Mouse (Mus musculus) midbrain, embryonic 15.5 days (tissue): Measurements from ENCODE around the gene Ssh2. TPM values are rescaled to one million over a fixed set of nuclear protein-coding genes. Genes with fewer than 3 reads are reported as not detected.

Experiments
- ATAC-seq: fragments of 200-750 bp; cut with Nextera tagmentation; replicated peaks from 2 replicates; pipeline ENCODE4 v1.8.0; 2017; ENCODE audit warnings: moderate TSS enrichment
- H3K27ac ChIP-seq: fragments of 300-500 bp; sonication (generic); 2 replicates; pipeline ENCODE4 v1.5.1; 2015; ENCODE audit warnings: mild to moderate bottlenecking, inconsistent platforms
- H3K27me3 ChIP-seq: fragments of 300-500 bp; sonication (generic); replicated peaks from 2 replicates; pipeline ENCODE4 v1.6.1; 2015; ENCODE audit warnings: inconsistent platforms
- H3K36me3 ChIP-seq: fragments of 300-500 bp; sonication (generic); replicated peaks from 2 replicates; pipeline ENCODE4 v1.6.1; 2015; ENCODE audit warnings: inconsistent platforms
- H3K4me1 ChIP-seq: fragments of 300-500 bp; sonication (generic); 2 replicates; pipeline ENCODE4 v1.6.1; 2015; ENCODE audit warnings: inconsistent platforms
- H3K4me2 ChIP-seq: fragments of 300-500 bp; sonication (generic); 2 replicates; pipeline ENCODE4 v1.6.1; 2015; ENCODE audit warnings: inconsistent platforms, mild to moderate bottlenecking, moderate library complexity
- H3K4me3 ChIP-seq: fragments of 300-500 bp; sonication (generic); 2 replicates; pipeline ENCODE4 v1.5.1; 2015; ENCODE audit warnings: mild to moderate bottlenecking, inconsistent platforms
- H3K9ac ChIP-seq: fragments of 300-500 bp; sonication (generic); 2 replicates; pipeline ENCODE4 v1.6.1; 2015; ENCODE audit warnings: mild to moderate bottlenecking, inconsistent platforms
- H3K9me3 ChIP-seq: fragments of 300-500 bp; sonication (generic); 2 replicates; pipeline ENCODE4 v1.6.1; 2016; ENCODE audit warnings: inconsistent platforms
- WGBS: fragments of 180-500 bp; shearing (Covaris S2); methylation state at CpG from one replicate; pipeline ENCODE4 v1.1.7; 2015; ENCODE audit warnings: mixed read lengths; 5-methylcytosine and 5-hydroxymethylcytosine counted together
- polyA plus RNA-seq: library from polyadenylated mRNA; unstranded; fragments of >200 nt; fragmentation: Nextera tagmentation; extraction: Ambion mirVana; gene quantifications from 2 replicates; pipeline ENCODE4 v1.2.1, GENCODE M21; 2015

The Ssh2 gene
- polyA plus RNA-seq, 1 experiment from 2014 or later: 21.1 TPM

- WGBS: 71% methylated on average over 1 of the region's 1 CpGs
- no peak overlapping the region for H3K27ac ChIP-seq
- no peaks in the 10 kb centered on the region for H3K4me1 ChIP-seq
- no peak overlapping the region for H3K9ac ChIP-seq
- no peaks in the 10 kb centered on the region for H3K36me3 ChIP-seq
- ATAC-seq: no peak
- no peak overlapping the region for H3K4me2 ChIP-seq
- H3K27me3 ChIP-seq: no peaks in the 10 kb centered on the region
- no peak overlapping the region for H3K4me3 ChIP-seq
- no peaks in the 10 kb centered on the region for H3K9me3 ChIP-seq
Observed at GRCm38 (mm10) chr11:77364376-77364775, 148.3 kb downstream of the Ssh2 start.

- Histone ChIP-seq H3K4me1 (no peaks in the 10 kb centered on the region), H3K4me3 (no peak overlapping the region), H3K36me3 (no peaks in the 10 kb centered on the region), H3K9ac (no peak overlapping the region), H3K9me3 (no peaks in the 10 kb centered on the region), H3K27ac (no peak overlapping the region), H3K4me2 (no peak overlapping the region), H3K27me3 (no peaks in the 10 kb centered on the region)
- ATAC-seq: no peak
- 90% methylated on average over 6 of the region's 6 CpGs for WGBS
Observed at GRCm38 (mm10) chr11:77365706-77366386, 149.8 kb downstream of the Ssh2 start.

GRCm38 (mm10) chr11:77367541-77368270 lies 151.6 kb downstream of the Ssh2 start:
- Histone ChIP-seq H3K36me3 (no peaks in the 10 kb centered on the region), H3K4me1 (no peaks in the 10 kb centered on the region), H3K9ac (no peak overlapping the region), H3K4me3 (no peak overlapping the region), H3K9me3 (no peaks in the 10 kb centered on the region), H3K4me2 (no peak overlapping the region), H3K27me3 (no peaks in the 10 kb centered on the region), H3K27ac (no peak overlapping the region)
- 95% methylated on average over 9 of the region's 9 CpGs for WGBS
- ATAC-seq: no peak

GRCm38 (mm10) chr11:77369188-77369840 lies 153.2 kb downstream of the Ssh2 start:
- no peak overlapping the region for H3K4me2 ChIP-seq
- H3K27ac ChIP-seq: no peak overlapping the region
- H3K4me3 ChIP-seq: no peak overlapping the region
- WGBS: 89% methylated on average over 2 of the region's 2 CpGs
- H3K4me1 ChIP-seq: no peaks in the 10 kb centered on the region
- no peaks in the 10 kb centered on the region for H3K27me3 ChIP-seq
- no peaks in the 10 kb centered on the region for H3K9me3 ChIP-seq
- no peaks in the 10 kb centered on the region for H3K36me3 ChIP-seq
- no peak for ATAC-seq
- H3K9ac ChIP-seq: no peak overlapping the region

GRCm38 (mm10) chr11:77369841-77370191 lies 153.7 kb downstream of the Ssh2 start:
- H3K4me2 ChIP-seq: no peak overlapping the region
- no peaks in the 10 kb centered on the region for H3K4me1 ChIP-seq
- H3K27me3 ChIP-seq: no peaks in the 10 kb centered on the region
- WGBS: 82% methylated on average over 2 of the region's 2 CpGs
- no peak overlapping the region for H3K9ac ChIP-seq
- no peak for ATAC-seq
- H3K27ac ChIP-seq: no peak overlapping the region
- H3K36me3 ChIP-seq: no peaks in the 10 kb centered on the region
- H3K4me3 ChIP-seq: no peak overlapping the region
- no peaks in the 10 kb centered on the region for H3K9me3 ChIP-seq

GRCm38 (mm10) chr11:77371088-77371487 lies 155.0 kb downstream of the Ssh2 start:
- no peak overlapping the region for H3K27ac ChIP-seq
- no peaks in the 10 kb centered on the region for H3K9me3 ChIP-seq
- no peak overlapping the region for H3K4me2 ChIP-seq
- no peaks in the 10 kb centered on the region for H3K4me1 ChIP-seq
- no peak overlapping the region for H3K4me3 ChIP-seq
- H3K36me3 ChIP-seq: no peaks in the 10 kb centered on the region
- no peaks in the 10 kb centered on the region for H3K27me3 ChIP-seq
- no peak overlapping the region for H3K9ac ChIP-seq
- 88% methylated on average over 3 of the region's 3 CpGs for WGBS
- no peak for ATAC-seq

- no peak for ATAC-seq
- Histone ChIP-seq H3K4me3 (no peak overlapping the region), H3K4me2 (no peak overlapping the region), H3K36me3 (no peaks in the 10 kb centered on the region), H3K9ac (no peak overlapping the region), H3K4me1 (no peaks in the 10 kb centered on the region), H3K27ac (no peak overlapping the region), H3K9me3 (no peaks in the 10 kb centered on the region), H3K27me3 (no peaks in the 10 kb centered on the region)
Observed at GRCm38 (mm10) chr11:77371696-77372095, 155.6 kb downstream of the Ssh2 start.

GRCm38 (mm10) chr11:77372196-77372904 lies 156.3 kb downstream of the Ssh2 start:
- Histone ChIP-seq H3K4me2 (no peak overlapping the region), H3K9me3 (no peaks in the 10 kb centered on the region), H3K27me3 (no peaks in the 10 kb centered on the region), H3K36me3 (no peaks in the 10 kb centered on the region), H3K9ac (no peak overlapping the region), H3K27ac (no peak overlapping the region), H3K4me1 (no peaks in the 10 kb centered on the region), H3K4me3 (no peak overlapping the region)
- 77% methylated on average over 8 of the region's 8 CpGs for WGBS
- ATAC-seq: no peak

- Histone ChIP-seq H3K4me1 (no peaks in the 10 kb centered on the region), H3K4me3 (no peak overlapping the region), H3K27me3 (no peaks in the 10 kb centered on the region), H3K27ac (no peak overlapping the region), H3K9me3 (no peaks in the 10 kb centered on the region), H3K4me2 (no peak overlapping the region), H3K9ac (no peak overlapping the region), H3K36me3 (no peaks in the 10 kb centered on the region)
- 94% methylated on average over 2 of the region's 2 CpGs for WGBS
- ATAC-seq: no peak
Observed at GRCm38 (mm10) chr11:77378622-77379021, 162.5 kb downstream of the Ssh2 start.

- Histone ChIP-seq H3K36me3 (no peaks in the 10 kb centered on the region), H3K4me2 (no peak overlapping the region), H3K9ac (no peak overlapping the region), H3K4me1 (no peaks in the 10 kb centered on the region), H3K27me3 (no peaks in the 10 kb centered on the region), H3K9me3 (no peaks in the 10 kb centered on the region), H3K27ac (no peak overlapping the region), H3K4me3 (no peak overlapping the region)
- no peak for ATAC-seq
- 88% methylated on average over 3 of the region's 3 CpGs for WGBS
Observed at GRCm38 (mm10) chr11:77381174-77381573, 165.1 kb downstream of the Ssh2 start.

- Histone ChIP-seq H3K27me3 (no peaks in the 10 kb centered on the region), H3K4me3 (no peak overlapping the region), H3K4me1 (no peaks in the 10 kb centered on the region), H3K4me2 (no peak overlapping the region), H3K27ac (no peak overlapping the region), H3K9ac (no peak overlapping the region), H3K9me3 (no peaks in the 10 kb centered on the region), H3K36me3 (no peaks in the 10 kb centered on the region)
- 79% methylated on average over 3 of the region's 3 CpGs for WGBS
- no peak for ATAC-seq
Observed at GRCm38 (mm10) chr11:77384151-77384550, 168.1 kb downstream of the Ssh2 start.
